Mouse (Mus musculus): ENCODE measurements around the gene Rab11fip4.
A peak's percentile ranks its signal among the peaks of the same experiment; 100 is the strongest.

Gene Rab11fip4

GRCm38 (mm10) chr11:79613711-79614110 lies 22.7 kb downstream of the Rab11fip4 start:
- no peak for DNase-seq (ENCODE audit: extremely low spot score, low spot score)

DNA sequence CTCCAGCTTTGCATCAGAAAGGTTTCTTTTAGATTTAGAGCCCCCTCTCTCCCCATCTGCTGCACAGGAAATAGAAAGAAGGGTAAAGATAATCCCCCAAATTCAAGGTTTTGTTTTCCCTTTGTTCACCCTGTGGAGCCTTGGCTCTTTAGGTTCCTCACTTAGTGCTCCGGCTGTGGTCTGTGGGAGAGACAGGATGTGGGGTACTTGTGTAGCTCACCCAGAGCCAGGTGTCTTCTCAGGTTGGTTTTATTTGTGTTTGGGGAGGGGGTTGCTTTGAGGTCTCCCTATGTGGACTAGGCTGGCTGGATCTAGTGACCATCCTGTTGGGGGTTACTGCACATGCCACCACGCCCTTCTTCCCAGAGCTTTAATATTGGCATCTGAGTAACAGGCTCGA lies 23.9 kb downstream of the Rab11fip4 start:
- DNase-seq (ENCODE audit: extremely low spot score, low spot score): no peak

DNA sequence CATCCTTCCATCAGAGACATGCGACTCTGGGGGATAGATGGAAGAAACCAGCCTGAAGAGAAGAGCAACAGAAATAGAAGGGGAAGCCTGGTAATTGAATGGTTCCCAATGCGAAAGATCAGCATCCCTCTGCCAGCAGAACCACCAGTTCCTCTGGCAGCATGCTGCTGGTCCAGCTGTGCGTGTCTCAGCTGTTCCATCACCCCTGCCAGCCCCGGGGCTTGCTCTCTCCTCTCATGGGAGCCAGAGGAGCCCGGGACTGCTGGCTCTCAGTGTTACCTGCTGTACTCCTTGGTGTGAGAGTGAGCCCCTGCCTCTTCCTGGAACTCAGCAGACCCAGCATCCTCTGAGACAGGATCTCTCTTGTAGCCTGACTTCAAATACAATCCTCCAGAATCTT lies 24.9 kb downstream of the Rab11fip4 start:
- no peak for DNase-seq (ENCODE audit: extremely low spot score, low spot score)

DNA sequence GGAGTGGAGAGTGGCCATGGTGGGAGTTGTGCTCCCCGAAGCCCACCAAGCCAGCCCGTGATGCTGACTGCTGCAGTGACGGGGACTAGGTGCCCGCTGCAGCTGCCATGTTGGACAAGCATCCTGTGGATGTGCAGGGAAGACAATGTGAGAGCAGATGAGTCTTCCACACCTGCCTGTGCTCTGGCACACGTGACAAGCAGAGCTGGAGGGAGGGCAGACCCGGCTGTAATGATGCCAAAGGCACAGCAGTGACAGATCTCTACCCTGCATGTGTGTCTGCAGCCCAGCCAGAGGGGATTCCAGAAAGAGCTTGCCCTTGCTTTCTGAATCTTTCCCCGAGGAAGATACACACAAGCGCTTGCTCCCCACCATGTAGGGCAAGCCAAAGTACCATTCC lies 27.0 kb downstream of the Rab11fip4 start:
- no peak for DNase-seq (ENCODE audit: extremely low spot score, low spot score)

- DNase-seq (ENCODE audit: extremely low spot score, low spot score): no peak
Observed at GRCm38 (mm10) chr11:79623029-79623428, 32.0 kb downstream of the Rab11fip4 start.

DNA sequence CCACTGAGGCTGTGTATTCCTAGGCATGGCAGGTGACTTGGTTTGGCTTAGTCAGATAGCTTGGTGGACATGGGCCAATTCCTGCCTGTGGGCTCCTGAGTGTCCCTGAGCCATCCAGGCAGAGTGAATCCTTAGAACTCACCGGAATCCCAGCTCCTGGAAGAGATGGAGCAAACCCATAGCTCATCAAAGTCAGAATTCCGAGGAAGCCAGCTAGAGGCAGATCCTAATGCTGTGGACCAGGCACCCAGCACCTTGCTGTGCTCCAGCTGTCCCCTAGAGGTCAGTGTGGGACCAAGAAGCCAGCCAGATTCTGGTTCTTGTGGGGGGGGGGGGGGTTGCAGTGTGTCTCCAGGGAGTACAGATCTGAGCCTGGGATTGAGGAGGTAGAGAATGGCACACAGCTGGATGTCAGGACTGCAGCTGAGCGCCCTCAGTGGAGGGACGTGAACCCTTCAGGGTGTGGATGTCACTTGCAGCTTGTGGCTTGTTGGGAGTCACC lies 33.8 kb downstream of the Rab11fip4 start:
- DNase-seq (ENCODE audit: extremely low spot score, low spot score): peak; percentile 67

GRCm38 (mm10) chr11:79628716-79629115 lies 37.7 kb downstream of the Rab11fip4 start:
- no peak for DNase-seq (ENCODE audit: extremely low spot score, low spot score)

DNA sequence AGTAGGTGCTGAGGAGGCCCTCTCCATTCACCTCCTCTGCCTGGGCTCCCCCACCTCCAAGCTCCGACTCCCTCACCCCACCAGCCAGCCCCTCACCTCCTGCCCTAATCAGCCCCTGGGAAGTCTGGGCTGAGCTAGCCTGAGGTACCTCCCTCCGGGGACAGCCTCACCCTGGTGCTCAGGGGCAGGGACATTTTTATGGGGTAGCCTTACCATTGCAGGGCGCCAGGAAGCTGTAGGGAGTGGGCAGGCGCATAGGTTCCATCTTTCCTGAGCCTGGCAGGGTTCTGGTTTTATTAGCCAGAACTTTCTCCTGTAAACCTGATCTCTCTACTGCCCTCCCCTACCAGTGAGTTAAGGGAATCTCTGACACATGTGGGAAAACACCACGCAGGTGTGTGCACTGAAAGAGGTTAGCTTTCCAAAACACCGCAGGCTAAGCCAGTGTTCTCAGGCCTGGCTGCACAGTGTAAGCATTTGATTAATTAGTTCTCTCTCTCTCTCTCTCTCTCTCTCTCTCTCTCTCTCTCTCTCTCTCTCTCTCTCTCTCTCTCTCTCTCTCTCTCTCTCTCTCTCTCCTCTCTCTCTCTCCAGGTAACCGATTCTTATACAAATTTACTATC lies 38.9 kb downstream of the Rab11fip4 start:
- no peak for DNase-seq (ENCODE audit: extremely low spot score, low spot score)

DNA sequence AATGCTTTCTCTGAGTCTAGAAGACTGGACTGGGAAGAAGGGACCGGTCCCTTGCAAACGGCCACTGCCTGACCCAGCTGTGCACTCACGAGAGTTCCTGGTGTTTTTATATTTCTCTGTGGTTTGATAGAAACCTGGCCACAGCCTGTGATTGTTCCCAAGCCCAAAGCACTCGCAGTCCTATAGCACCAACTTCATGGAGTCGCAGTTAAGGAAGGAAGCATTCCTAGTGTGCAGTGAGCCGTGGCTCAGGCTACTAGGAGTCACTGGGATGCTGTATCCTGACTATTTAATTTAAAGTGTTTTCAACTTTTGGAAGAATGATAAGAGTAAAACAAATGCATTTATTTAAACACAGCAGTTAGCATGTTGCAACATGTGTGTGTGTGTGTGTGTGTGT lies 39.5 kb downstream of the Rab11fip4 start:
- no peak for DNase-seq (ENCODE audit: extremely low spot score, low spot score)

DNA sequence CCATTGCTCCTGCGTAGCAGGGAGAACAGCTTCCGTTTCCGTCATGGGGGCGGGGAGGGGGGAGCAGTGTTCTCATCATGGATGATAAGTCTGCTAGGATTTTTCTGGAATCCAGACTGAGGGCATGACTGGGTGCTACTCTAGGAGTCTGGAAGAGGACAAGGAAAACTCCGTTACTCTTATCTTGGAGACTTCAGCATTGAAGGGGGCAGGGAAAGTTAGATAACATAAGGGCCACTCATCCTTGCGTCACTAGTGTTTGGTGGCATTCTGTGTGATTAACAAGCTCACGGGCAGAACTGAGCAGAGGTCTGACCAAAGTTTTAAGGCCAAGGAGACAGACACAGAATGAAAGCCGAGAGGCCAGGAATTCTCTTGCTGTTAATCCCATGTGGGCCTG lies 42.4 kb downstream of the Rab11fip4 start:
- no peak for DNase-seq (ENCODE audit: extremely low spot score, low spot score)

DNA sequence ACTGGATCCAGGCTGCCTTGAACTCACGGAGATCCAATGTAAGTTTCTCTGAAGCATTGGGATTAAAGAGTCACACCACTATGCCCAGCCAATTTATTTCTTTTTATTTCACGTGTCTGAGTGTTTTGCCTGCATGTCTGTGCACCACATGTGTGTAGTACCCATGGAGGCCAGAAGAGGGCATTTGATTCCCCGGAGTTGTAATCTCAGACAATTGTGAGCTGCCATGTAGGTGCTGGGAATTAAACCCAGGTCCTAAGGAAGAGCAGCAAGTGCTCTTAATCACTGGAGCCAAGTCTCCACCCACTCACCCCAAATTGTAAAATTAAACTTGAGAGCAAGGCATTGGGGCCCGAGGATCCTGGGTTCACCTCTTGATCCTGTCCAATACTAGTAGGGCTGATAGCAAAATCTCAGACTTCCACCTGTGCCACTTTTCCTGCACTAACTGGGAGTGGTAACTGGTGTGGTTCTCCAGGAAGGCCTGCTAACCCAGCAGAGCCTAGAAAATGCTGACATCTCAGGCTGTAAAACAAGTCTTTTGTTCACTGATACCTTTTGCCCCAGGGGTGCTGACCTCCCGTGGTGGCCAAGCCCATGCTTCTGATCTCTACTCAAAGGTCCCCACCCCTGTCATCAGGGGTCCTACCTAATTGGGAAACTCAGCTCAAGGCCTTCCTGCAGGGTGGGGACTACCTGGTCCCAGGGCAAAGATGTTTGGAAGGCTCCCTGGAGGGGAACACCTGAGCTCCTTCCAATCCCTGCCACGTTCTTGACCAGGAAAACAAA lies 44.8 kb downstream of the Rab11fip4 start:
- no peak for DNase-seq (ENCODE audit: extremely low spot score, low spot score)

GRCm38 (mm10) chr11:79636481-79636880 lies 45.5 kb downstream of the Rab11fip4 start:
- DNase-seq (ENCODE audit: extremely low spot score, low spot score): no peak

GRCm38 (mm10) chr11:79638691-79639090 lies 47.7 kb downstream of the Rab11fip4 start:
- DNase-seq (ENCODE audit: extremely low spot score, low spot score): no peak

- DNase-seq (ENCODE audit: extremely low spot score, low spot score): no peak
Observed at GRCm38 (mm10) chr11:79640940-79641733, 50.1 kb downstream of the Rab11fip4 start.

DNA sequence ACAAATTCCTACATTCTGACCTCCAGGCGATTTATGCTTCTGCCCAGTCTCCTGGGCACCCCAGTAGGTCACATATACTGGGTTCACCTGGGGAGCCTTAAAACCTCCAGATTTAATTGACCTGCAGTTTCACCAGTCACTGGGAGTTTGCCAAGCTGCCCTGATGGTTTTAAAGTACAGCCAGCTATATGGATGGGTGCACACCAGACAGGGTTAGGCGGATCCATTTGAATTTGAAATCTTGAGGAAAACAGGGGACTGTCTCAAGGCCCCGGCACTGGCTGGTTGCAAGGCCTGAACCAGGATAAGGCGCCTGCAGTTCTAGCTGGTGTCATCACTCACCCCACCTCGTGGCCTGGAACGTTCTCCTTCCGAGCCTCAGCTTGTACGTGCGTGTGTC lies 52.7 kb downstream of the Rab11fip4 start:
- DNase-seq (ENCODE audit: extremely low spot score, low spot score): no peak

DNA sequence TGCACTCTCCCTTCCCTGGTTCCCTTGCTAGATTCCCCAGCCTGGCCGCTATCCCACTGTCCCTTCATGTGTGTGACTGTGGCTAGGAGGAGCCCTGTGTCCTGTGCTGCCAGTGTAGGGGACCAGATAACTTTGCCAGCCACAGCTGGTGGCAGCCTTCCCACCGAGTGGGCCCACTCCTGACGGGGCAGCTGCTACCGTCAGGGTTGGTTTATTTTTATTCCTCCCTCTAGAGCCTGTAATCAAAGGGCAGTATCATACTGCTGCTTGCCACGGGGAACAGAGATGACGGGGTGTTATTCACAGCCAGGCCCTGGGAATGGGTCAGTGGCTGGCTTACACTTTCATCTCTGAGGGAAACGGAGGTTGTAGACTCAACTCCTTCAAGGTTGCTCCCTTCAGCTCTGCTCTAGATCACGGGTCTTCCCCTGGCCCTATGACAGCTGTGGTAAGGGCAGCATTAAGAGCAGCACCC lies 53.7 kb downstream of the Rab11fip4 start:
- DNase-seq (ENCODE audit: extremely low spot score, low spot score): no peak

GRCm38 (mm10) chr11:79646026-79646425 lies 55.0 kb downstream of the Rab11fip4 start:
- DNase-seq (ENCODE audit: extremely low spot score, low spot score): no peak

DNA sequence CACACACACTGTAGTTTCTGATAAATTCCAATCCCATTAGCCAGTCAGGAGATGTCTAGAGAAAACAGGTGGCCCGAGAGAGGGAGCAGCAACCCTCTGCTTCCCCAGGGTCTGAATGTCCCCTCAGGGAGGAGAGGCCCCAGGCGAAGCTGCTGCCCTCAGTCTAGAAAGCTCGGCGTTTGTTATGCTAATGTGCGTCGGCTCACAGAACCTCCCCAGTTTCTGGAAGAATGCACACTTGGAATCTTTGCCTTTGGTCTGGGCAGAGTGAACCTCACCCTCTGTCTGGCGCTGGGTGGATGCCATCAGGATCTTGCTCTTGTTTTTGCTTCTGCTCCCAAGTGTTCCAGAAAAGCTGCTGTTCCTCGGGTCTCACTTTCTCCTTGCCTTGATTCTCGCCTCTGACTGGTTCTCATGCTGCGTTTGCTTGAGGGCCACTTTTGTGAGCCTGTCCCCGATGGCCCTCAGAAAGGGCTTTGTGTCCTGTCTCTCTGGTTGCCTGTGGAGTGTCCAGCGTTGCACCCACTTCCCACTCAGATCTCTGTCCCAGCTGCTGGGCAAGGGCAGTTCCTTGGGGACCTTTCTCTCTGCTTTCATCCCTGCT lies 55.6 kb downstream of the Rab11fip4 start:
- DNase-seq (ENCODE audit: extremely low spot score, low spot score): peak; percentile 42

DNA sequence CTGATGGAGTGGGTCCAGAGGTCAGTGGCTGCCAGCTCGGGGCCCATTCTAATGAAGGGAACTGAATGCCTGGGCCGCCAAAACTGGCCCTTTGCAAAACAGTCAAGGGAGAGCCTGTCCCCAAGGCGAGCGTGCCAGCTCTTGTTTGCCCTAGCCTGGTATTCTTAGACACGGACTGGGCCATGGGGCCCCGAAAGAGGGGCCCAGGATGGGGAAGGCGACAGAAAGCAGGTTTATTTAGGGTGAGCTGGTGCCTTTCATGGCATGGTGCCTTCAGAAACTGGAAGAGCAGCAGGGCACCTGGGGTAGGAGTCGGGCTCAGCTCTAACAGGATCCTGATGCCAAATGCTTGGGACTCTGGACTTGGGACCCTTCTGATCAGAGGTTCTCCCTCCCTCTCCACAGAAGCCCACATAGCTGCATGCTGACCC lies 56.1 kb downstream of the Rab11fip4 start:
- no peak for DNase-seq (ENCODE audit: extremely low spot score, low spot score)

GRCm38 (mm10) chr11:79650359-79650835 lies 59.4 kb downstream of the Rab11fip4 start:
- no peak for DNase-seq (ENCODE audit: extremely low spot score, low spot score)

- DNase-seq (ENCODE audit: extremely low spot score, low spot score): no peak
Observed at GRCm38 (mm10) chr11:79652257-79652656, 61.2 kb downstream of the Rab11fip4 start.
